Mouse (Mus musculus) urinary bladder, postnatal 36 days (tissue): ENCODE measurements around the gene Chuk.

Source experiments
- DNase-seq, 2 experiments: peaks; one replicate each; pipeline ENCODE4 v3.0.0; 2022; ENCODE audit warnings: low spot score in 2 of 2, mixed read lengths in 1 of 2

Gene Chuk

DNA sequence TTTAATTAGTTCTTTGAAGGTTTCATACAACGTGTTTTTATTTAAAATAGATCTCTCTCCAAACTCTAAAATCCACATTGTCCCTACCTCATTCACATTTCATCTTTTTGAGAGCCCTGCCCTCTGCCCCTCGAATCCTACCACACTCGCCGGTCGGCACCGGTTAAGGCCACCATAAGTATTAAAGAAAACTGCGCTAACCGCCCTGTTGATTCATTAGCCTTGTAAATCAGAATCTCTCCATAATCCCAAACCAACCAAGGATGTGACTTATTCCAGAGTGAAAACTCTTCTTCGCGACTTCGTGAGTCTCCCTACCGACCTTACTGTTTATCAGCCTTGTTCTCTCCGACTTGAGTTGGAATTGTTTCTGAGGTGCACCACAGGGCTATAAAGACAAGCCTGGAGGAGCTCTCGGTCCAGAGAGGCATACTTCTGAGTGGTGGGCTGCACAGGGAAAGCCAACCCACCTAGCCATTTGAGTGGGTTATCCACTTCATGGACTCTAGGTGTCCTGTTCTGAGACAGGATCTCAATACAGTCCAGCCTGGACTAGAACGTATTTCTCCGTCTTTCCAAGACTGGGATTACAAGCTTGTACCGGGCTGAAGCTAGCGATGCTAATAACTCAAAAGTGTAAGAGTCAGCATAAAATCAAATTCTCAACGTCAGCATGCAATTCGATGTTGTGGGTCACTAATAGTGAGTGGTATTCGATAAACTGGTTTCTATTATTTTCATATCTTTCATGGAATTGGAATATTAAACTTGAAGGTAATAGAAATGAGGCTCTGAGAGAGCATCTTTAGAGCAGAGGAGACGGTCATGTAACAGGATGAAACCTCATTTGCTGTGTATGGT, 611 bp upstream of the Chuk start:
- peak in 1 of 2 experiments; percentile 7 for DNase-seq

DNA sequence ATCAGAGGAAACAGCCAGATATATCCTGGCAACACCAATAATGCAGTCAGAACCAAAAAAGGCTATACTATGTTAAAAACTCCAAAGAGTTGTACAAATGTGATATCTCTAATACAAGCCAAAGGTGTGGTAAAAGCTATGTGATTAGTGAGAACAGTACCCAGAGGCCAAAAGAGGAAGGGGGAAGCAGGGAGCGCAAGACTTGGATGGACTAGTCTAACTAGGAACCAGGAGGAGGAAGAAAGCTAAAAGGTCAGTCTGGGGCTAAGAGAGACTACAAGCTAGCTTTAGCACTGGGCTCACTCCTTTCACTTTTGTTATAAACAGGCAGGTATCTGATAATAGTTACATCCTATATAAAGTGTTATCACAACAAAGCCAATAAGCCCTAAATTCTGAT, 2.9 kb downstream of the Chuk start:
- DNase-seq = no peak

DNA sequence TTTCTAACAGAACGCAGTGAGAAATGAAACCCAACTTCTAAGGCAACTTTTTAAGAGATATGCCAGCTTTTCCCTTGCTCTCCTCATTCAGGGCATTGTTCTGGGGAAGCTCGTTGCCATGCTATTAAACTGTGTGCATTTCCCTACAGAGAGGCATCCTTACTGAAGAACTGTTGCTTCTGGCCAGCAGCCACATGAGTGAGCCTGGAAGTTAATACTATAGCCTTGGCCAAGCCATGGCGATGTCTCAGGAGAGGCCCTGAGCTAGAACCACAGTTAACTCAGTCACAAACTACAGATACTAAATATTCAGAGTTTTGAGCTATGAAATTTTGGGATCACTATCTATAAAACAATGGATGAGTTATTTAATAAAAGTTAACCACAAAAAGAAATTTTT, 4.3 kb downstream of the Chuk start:
- no peak for DNase-seq

DNA sequence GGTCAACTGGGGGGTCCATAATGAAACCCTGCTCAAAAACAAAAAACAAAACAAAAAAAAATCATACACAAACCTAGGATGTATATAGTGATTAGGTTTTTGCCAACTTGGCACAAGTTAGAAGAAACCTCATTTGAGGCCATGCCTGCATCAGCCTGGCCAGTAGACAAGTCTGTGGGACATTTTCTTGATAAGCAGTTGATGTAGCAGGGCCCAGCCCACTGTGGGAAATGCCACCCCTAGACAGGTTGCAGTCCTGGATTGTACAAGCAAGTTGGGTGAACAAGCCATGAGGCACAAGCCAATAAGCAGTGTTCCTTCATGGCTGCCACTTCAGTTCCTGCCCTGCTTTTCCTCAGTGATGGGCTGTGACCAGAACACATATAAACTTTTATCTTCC, 6.4 kb downstream of the Chuk start:
- DNase-seq = no peak

DNA sequence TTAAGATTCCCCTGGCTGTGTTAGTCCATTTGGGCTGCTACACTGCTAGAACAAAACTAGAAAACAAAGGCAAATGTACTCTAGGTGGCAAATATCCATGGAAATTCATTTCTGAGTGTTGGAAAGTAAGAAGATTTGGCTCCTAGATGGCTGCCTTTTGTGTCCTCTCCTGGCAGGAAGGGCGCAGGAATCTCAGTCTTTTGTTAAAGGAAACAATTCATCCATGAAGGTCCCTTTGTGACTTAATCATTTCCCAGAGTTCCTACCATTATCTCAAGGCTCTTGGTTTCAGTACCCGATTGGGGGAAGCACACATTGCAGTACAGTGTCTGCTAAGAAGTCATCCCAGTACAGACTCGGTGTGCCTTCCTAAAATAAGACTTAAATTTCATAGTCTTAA, 21.0 kb downstream of the Chuk start:
- no peak for DNase-seq

DNA sequence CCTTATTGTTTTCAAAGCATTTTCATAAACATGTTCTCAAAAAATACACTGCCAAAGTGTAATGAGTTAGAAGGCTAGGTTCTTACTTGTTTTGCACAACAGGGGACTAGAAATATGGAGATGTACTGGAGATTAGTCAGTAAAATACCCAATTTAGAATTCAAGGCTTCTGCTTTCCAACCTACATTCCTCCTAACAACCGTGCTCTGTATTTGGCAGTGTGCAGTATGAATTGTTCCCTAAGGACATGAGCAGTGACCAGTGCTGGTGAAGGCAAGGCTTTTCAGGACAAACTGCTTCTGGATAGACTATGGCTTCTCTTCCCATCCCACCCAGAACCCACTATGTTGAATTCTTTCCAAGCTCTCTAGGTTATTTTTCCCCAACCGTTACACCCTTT, 26.4 kb downstream of the Chuk start:
- DNase-seq = no peak

DNA sequence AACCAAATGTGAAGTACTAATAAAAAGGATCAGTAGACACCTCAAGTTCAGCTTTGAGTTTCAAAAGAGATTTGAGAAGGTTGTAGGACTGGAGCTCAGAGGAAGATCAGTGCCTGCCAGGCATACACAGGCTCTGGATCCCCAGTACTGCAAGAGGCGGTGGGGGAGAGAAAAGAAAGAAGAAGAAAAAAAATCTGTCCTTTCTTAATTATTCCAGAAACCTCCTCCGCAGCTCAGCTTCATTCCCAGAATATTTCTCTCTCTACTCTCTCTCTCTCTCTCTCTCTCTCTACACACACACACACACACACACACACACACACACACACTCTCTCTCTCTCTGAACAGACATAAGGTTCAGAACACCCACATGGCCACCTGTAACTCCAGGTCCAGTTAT, 27.3 kb downstream of the Chuk start:
- no peak for DNase-seq

DNA sequence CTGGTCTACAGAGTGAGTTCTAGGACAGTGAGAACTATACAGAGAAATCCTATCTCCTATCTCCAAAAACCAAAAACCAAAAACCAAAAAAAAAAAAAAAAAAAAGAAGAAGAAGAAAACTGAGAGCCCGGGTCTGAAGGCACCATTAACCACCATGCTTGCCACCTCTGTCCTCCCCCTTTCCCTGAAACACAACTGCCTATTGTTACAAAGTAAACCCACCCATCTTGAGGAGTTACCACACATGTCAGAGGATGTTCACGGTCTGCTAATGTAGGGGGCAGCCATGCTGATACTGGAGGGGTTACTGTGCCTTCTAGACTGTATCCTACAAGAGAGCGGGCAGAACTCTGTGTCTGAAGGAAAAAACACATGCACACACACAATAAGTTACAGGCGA, 30.3 kb downstream of the Chuk start:
- DNase-seq = no peak

DNA sequence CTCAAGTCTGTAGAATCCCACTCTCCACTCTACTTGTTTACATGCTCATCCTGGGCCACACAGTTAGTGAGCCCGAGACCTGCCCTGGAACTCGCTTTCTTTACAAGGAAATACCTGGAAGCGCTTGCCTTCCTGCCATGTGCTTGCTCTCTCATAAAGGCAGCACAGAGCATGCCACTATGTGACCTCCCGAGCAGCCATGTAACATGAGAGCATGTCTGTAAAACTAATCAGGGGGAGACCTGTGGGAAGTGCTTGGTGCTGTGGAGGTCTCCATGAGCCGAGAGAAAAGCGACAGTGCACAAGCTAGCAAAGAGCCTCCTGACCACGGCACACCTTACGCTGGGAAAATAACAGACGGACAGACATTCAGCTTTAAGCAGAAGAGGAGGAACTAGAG, 30.8 kb downstream of the Chuk start:
- no peak for DNase-seq

DNA sequence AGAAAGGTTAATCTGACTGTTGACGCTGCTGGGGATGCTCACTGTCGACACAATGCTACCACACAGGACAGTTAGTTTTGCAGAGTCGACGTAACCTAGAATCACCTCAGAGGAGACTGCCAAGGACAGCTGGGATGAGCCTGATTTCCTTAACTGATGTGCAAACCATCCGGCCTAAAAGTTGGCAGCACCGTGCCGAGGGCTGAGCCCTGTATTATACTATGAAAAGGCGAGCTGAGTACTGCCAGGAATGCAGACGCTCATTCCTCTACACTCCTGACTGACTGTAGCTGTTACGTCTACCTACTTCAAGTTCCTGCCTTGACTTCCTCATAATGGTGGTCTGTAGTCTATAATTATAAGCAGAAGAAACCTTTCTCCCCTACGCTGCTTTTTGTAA, 32.3 kb downstream of the Chuk start:
- no peak for DNase-seq

DNA sequence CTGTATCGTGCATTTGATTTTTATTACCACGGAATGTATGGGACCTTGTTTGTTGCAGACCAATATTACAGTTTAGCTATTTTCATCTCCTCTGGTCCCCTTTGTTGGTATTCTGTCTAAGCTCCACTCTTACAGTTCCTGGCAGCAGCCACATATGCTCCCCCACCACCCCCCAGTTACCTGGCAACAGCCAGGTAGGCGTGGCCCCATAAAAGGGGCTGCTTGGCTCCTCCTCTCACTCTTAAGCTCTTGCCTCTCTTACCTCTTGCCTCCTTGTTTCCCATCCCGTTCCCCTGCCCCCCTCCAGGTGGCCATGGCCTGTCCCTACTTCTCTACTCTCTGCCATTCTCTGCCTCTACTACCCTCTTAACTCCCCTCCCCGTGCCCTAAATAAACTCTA, 36.1 kb downstream of the Chuk start:
- DNase-seq = no peak

DNA sequence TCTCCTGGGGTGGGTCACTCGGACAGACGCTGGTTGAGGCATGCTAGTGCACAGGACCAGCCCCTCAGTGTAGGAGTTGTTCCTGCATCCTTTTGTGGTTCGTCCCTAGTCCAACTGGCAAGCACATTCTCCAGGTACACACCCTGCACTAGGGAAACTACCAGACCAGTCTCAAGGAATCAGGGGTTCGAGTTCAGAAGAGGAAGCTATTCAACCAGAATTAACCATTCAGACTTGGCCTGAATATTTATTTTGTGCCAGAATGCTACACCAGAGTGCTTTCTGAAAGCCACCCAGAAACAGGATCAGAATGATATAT, 37.4 kb downstream of the Chuk start:
- no peak for DNase-seq

DNA sequence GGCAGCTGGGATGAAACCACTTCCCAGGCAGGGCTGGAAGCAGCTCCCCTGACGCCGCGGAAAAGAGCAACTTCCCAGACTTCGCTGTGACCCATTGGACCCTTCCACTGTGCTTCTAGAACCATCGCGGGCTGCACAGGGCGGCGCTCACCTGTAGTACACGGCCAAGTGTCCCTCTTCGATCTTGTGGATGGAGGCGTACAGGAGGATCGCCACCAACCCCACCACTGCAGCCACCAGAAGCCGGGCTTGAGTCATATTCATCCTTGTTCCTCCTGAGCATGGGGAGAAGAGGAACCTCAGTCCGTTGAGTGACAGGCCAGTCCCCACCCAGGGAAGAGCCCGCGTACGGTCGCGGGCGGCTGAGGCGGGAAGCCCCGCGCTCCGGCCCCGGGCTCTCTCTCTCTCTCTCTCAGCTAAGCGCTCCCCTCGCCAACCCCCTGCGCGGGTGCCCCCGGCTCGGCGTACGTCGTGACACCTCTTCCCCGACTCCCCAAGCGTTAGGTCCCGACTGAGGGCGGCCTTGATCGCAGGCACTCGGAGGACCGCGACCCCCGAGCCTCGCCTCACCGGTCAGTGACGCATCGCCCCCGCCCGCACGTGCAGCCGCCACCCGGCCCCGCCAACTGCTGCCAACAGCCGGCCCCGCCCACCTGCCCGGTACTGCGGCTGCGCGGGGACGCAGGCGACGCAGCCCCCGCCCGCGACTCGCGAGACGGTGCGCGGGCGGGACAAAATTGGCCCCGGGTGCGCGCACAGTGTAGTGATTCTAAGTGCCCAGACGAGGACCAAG, 38.0 kb downstream of the Chuk start, which contains the start of gene Erlin1:
TSS of gene Erlin1 (minus strand) at position 665 of the 793 bp plus-strand sequence.
- peak; percentile 83 to 88 for DNase-seq

DNA sequence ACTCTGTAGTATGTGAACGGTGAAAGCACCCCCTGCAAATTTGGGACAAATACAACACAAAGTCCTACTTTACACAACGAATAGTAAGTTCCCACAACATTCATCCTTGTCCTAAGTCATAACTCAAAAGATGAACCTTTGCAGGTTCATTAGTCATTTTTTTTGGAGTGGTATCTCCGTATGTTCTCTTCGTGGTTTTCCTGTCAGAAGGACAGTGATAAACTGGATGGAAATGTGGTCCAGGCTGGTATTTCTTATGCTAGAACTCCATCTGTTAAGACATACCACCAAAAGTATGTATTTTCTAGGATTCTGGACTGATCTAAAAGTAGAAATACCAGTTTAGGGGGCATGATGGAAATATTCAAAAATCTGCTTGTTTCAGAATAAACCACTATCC, 39.0 kb downstream of the Chuk start:
- no peak for DNase-seq

DNA sequence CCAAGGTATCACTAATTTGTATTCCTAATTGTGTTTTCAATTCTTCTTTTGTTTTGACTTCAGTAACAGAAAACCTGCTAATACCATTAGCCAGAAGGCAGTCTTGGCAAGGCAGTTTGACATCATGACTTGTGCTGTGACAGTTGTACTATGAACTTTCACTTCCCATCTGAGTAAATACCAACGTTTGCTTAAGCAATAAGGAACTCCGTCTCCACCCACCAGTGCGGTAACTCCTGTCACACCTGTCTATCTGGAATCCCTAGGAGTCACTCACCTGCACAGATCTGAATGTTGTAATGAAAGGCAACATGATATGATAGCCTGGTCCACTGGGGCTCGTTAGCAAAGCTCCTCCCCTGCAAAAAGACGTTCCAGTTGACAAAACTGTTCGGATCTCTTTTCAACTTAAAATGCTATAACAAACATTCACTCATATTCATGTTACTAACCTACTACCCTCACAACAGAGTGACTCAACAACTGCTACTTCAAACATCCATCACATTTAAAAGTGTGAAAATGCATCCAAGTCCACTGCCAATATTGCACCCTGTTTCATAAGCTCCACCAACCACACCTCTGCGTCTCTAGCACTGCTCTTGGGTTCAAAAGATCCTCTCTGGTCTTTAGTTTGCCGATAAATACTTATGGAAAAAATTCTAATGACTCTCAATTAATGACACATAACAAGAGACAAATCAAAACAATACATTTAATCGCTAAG, 39.8 kb downstream of the Chuk start:
- peak in 1 of 2 experiments; percentile 16 for DNase-seq

DNA sequence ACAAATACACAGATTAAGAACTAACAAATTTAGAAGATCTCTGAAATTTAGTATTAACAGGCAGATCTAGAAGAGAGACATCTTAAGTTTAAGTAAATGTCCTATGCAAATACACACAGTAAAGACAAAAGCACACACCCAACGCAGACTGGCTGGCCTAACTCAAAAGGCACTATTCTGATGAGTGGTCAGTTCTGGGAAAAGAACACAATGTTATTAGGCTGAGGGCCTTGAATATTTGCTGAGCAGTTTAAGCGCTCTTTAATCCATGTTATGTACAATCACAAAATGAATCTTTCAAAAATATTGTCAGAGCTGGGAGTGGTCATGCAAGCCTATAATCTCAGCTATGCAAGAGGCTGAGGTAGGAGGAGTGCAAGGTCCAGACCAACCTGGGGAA, 42.5 kb downstream of the Chuk start:
- DNase-seq = no peak

DNA sequence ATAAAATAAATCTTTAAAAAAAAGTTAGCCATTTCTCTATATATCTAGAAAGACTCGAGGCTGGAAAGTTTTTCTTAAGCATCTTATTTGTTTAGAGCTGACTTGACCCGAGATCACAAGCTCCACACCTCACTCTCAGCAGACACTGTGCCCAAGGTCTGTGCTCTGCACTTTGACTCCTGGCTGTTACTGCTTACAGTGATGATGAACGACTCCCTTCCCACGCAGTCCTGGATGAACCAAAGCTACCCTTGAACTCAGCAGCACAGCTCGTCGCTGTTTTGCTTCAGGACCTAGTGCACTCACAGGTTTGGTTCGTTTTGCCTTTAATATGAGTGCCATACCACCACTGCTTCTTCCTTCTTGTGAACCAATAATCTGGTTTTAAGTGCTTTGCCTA, 43.5 kb downstream of the Chuk start:
- DNase-seq = no peak

DNA sequence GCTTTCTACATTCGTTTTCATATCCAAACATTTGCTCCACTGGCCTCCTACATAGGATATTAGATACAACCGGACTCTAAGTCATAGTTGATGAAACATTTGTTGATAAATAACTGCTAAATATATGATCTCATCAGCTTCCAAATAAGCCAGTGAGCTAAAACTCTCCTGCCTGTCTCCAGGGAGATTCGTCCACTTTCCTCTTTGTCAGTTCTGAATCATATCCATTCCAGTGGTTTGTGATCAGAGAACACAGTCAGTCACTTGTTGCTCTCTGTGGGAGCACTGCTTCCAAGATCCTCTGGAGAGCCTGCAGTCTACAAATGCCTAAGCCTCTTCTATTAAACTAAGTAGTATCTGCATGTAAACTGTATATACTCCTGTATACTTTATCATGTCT, 47.1 kb downstream of the Chuk start:
- DNase-seq = no peak

DNA sequence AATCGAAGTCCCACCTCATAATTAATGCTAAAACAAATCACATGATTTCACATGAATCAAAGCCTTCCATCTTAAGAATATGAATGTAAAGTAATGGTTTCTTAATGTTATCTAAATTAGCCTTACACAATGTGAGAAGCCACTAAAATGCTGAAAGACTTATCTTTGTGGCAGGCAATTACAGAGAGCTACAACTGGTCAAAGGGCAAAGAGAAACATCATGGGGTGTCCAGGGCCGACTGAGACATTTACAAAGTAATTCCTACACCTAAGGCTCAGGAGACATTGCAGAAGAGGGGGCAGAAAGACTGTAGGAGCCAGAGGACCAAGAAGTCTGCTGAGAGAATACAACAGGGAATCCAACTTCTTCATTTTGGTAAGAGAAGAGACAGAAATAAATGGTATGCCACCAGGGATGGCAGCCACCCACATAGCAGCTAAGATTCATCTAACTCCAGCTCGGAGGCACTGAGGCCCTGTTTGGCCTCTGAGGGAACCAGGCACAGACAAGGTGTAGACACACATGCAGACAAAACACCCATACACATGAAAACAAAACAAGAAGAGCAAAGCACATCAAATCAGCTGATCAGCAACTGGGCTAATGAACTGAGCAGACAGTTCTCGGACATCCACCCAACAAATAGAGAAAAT, 52.0 kb downstream of the Chuk start:
- no peak for DNase-seq

DNA sequence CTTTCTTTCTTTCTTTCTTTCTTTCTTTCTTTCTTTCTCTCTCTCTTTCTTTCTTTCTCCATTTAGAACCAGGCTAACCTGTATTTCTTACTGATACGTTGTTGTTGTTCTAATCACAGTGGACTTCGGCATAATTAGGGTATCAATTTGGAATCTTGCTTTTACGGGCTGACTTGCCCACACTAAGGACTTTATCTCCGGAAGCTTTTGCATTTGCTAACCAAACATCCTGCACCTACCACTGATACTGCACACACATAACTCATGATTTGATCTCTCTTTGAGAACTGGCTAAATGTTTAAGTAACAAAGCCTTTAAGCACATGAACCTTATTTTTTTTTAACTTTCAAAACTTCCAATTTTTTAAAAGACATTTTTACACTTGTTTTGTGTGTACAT, 56.9 kb downstream of the Chuk start:
- no peak for DNase-seq

DNA sequence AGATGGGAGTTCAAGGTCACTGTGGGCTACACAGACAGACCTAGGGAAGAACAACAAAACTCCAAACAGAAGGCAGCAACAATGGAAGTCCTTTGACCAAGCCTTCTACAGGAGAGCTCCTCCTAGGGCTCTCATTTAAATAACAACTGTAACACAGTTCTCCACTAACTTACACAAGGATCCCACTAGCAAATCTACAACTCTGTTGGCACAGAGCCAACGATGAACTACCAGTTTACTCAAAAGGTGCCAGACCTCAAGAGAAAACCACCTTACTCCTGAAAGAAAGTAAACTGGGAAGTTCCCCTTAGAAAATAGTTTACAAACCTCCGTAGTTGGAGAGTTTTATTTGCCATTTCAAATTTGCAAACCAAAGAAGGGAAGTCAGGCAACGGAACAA, 58.0 kb downstream of the Chuk start:
- no peak for DNase-seq

DNA sequence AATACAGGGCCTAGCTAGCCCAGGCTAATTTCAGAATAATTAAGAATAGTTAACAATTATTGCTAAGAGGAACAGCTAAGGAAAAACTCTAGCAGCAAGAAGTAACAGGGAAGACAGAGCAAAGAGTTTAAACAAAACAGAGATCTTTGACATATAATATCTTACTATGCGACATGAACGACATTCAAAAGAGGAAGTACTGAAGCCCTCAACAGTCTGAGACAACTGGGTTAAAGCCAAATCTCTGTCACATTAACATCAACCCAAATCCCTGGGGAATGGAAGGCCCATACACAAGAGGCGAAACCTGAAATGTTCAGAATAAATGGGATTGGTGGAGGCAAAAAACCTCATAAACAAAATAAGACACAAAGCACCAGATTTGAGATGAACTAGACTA, 61.4 kb downstream of the Chuk start:
- no peak for DNase-seq
